Mouse (Mus musculus) heart, postnatal 25 days (tissue): ENCODE data around the gene Dmac2. TPM values are rescaled to one million over a fixed set of nuclear protein-coding genes. Genes with fewer than 3 reads are reported as not detected.

Experiments used
- total RNA-seq, 2 experiments: library from RNA; stranded (reverse); gene quantifications; 2 replicates each; pipeline ENCODE4 v1.2.3; 2021

The Dmac2 gene
- total RNA-seq, 2 experiments from 2014 or later = 60.4 to 65.0 TPM

Other genes starting within 250 kb of the Dmac2 start
- not detected for gene Cnfn, start 249.7 kb upstream of the Dmac2 start, total RNA-seq
- gene Lipe, start 220.7 kb upstream of the Dmac2 start, total RNA-seq = 10 to 100 TPM; 40.5 to 41.5 TPM
- not detected for gene Cxcl17, start 206.5 kb upstream of the Dmac2 start, total RNA-seq
- 10 to 100 TPM; 12.4 to 14.7 TPM for gene Ceacam1, start 141.8 kb upstream of the Dmac2 start, total RNA-seq
- gene Ceacam2, start 79.6 kb upstream of the Dmac2 start, total RNA-seq = 1 to 10 TPM; 2.2 to 2.4 TPM
- under 1 TPM in 1 of 2 experiments, not detected in 1; 0.29 TPM for gene Erich4, start 3.5 kb upstream of the Dmac2 start, total RNA-seq
- 1 to 10 TPM; 2.3 to 4.2 TPM for gene B3gnt8, start 7.2 kb downstream of the Dmac2 start, total RNA-seq
- gene Bckdha, start 39.6 kb downstream of the Dmac2 start, total RNA-seq = 100 to 1,000 TPM; 184 to 199 TPM
- 10 to 100 TPM; 16.0 to 16.3 TPM for gene Exosc5, start 39.8 kb downstream of the Dmac2 start, total RNA-seq
- gene Tmem91, start 55.8 kb downstream of the Dmac2 start, total RNA-seq = not detected
- gene B9d2, start 61.4 kb downstream of the Dmac2 start, total RNA-seq = 10 to 100 TPM in 1 of 2 experiments, 1 to 10 TPM in 1; 8.3 to 10.9 TPM
- gene Tgfb1, start 67.6 kb downstream of the Dmac2 start, total RNA-seq = 10 to 100 TPM; 23.8 to 24.5 TPM
- gene Ccdc97, start 99.7 kb downstream of the Dmac2 start, total RNA-seq = 10 to 100 TPM; 50.3 to 52.7 TPM
- gene Hnrnpul1, start 135.3 kb downstream of the Dmac2 start, total RNA-seq = 10 to 100 TPM; 77.8 TPM
- gene Axl, start 169.3 kb downstream of the Dmac2 start, total RNA-seq = 10 to 100 TPM; 78.6 to 99.4 TPM
- 1 to 10 TPM; 5.8 to 6.3 TPM for gene Cyp2s1, start 197.5 kb downstream of the Dmac2 start, total RNA-seq